17 mouse cellular contexts compared by ENCODE assay signal in the genomic region with DNA sequence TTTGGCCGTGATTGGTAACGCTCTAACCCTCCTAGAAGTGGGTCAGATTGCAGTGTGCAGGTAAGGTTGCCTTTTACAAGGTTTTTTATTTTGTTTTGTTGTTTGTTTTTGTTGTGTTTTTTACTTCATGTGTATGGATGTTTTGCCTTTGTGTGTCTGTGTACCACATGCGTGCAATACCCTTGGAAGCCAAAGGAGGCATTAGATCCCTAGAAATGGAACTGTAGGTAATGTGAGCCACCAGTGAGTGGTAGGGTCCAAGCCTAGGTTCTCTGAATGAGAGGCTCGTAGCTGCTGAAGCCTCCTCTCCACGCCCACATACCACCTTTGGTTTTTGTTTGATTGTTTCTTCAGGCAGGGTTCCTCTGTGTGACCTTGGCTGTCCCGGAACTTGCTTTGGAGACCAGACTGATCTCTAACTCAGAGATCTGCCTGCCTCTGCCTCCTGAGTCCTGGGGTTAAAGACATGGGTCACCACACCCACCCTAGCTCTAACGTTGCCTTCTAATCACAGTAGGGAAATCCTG. TPM values are rescaled to one million over a fixed set of nuclear protein-coding genes. Genes with fewer than 3 reads are reported as not detected.
DNase-seq lines count a peak whose midpoint lies in the region; TF ChIP-seq lines count a peak whose summit lies in the region.
"Had no signal": no experiment of that assay in that cellular context is flagged by ENCODE, and none has a peak within 500 bp of the region (broad histone marks: within the 10 kb centered on the region; RNA-seq: fewer than 3 reads in every experiment).

No protein-coding gene starts in this region.

- H3K27me3 ChIP-seq in liver, adult 2 months (ENCODE audit: control insufficient read depth, insufficient read depth, low read length): no peaks in the 10 kb centered on the region
- H3K27me3 ChIP-seq in thymus, adult 2 months (ENCODE audit: control insufficient read depth, insufficient read depth, low read length): no peaks in the 10 kb centered on the region
- H3K27me3 ChIP-seq: embryonic facial prominence, embryonic 13.5 days; forebrain, embryonic 12.5 days; limb, embryonic 12.5 days had no signal

- H3K9me3 ChIP-seq in ES-E14 (ENCODE audit: control insufficient read depth, insufficient read depth, low read depth, low read length): no peaks in the 10 kb centered on the region
- H3K9me3 ChIP-seq: embryonic facial prominence, embryonic 13.5 days; forebrain, embryonic 12.5 days; heart, embryonic 10.5 days had no signal

- 92% methylated on average over 7 of the region's 7 CpGs for WGBS in liver, adult 2 months
- WGBS in thymus, adult 2 months: 95% methylated on average over 7 of the region's 7 CpGs

- DNase-seq in cerebellum, postnatal 10 days: peak; percentile 7 to 21
- no peak for DNase-seq in cerebellum, postnatal 36 days
- DNase-seq in liver, adult 2 months (ENCODE audit: extremely low read depth, low read depth, low spot score): no peak
- DNase-seq in liver: no peak
- peak; percentile 40 for DNase-seq in ES-E14 (ENCODE audit: low read depth, low spot score)
- DNase-seq in induced T-regulatory cell, adult 2 months (ENCODE audit: low read depth): peak; percentile 12
- no peak for DNase-seq in spleen, adult 12 weeks (ENCODE audit: low spot score)
- no peak for DNase-seq in thymus, adult 2 months
- DNase-seq: adrenal gland, adult 8-10 months; cerebellum, postnatal 25 days; kidney, adult 18-20 months; kidney, postnatal 4 days; thymus, adult 18-20 months had no signal

- peaks cover 34% of the 10 kb centered on the region for H3K36me3 ChIP-seq in liver, adult 2 months (ENCODE audit: control insufficient read depth, insufficient read depth, low read length)
- peaks cover 35% of the 10 kb centered on the region for H3K36me3 ChIP-seq in ES-E14 (ENCODE audit: control insufficient read depth, insufficient read depth, low read length, poor library complexity, severe bottlenecking)
- no peaks in the 10 kb centered on the region for H3K36me3 ChIP-seq in thymus, adult 2 months (ENCODE audit: control insufficient read depth, insufficient read depth, low read length)

- no peak overlapping the region for H3K27ac ChIP-seq in liver, adult 2 months (replicated peaks; ENCODE audit: insufficient read depth, low read depth, low read length)
- H3K27ac ChIP-seq in ES-E14 (ENCODE audit: insufficient read depth, low read depth, low read length, poor library complexity, severe bottlenecking): no peak overlapping the region
- H3K27ac ChIP-seq in thymus, adult 2 months (ENCODE audit: control insufficient read depth, insufficient read depth, low read length): no peak overlapping the region
- H3K27ac ChIP-seq: embryonic facial prominence, embryonic 13.5 days; forebrain, embryonic 12.5 days; heart, embryonic 10.5 days; limb, embryonic 12.5 days had no signal

- H3K4me1 ChIP-seq in liver, adult 2 months (ENCODE audit: control insufficient read depth, insufficient read depth, low read length): no peaks in the 10 kb centered on the region
- no peaks in the 10 kb centered on the region for H3K4me1 ChIP-seq in ES-E14 (ENCODE audit: control insufficient read depth in 2 of 2, insufficient read depth in 2 of 2, low read length in 2 of 2, poor library complexity in 1 of 2)
- peaks cover 6% of the 10 kb centered on the region for H3K4me1 ChIP-seq in thymus, adult 2 months (replicated peaks; ENCODE audit: control insufficient read depth, insufficient read depth, low read length)
- H3K4me1 ChIP-seq: embryonic facial prominence, embryonic 13.5 days; forebrain, embryonic 12.5 days; heart, embryonic 10.5 days; limb, embryonic 12.5 days had no signal

- H3K9ac ChIP-seq in liver, adult 2 months (ENCODE audit: low read depth, low read length): no peak overlapping the region
- no peak overlapping the region for H3K9ac ChIP-seq in ES-E14 (ENCODE audit: insufficient read depth, low read depth, low read length, poor library complexity, severe bottlenecking)
- H3K9ac ChIP-seq: embryonic facial prominence, embryonic 13.5 days; forebrain, embryonic 12.5 days; limb, embryonic 12.5 days had no signal

- no peaks in the 10 kb centered on the region for H3K79me2 ChIP-seq in liver, adult 2 months (ENCODE audit: control insufficient read depth, insufficient read depth, low read length)

- in situ Hi-C loops in ES-E14 (cut with MboI; ENCODE audit: low sequenced_read_pairs in 2 of 2, unreplicated experiment in 2 of 2): no loop called here

- 0 out of 2 replicates have a peak, but pooled peaks have one; percentile 10 for TF ChIP-seq CTCF in liver, adult 2 months (IDR thresholded peaks at IDR 0.05; ENCODE audit: low read depth, low read length)
- no peak for TF ChIP-seq CTCF in thymus, adult 2 months (IDR thresholded peaks at IDR 0.05; ENCODE audit: borderline replicate concordance, control insufficient read depth, extremely low read depth, insufficient read depth, low read length, poor library complexity)

- H3K4me3 ChIP-seq in liver, adult 2 months (ENCODE audit: insufficient read depth, low read depth, low read length): no peak overlapping the region
- no peak overlapping the region for H3K4me3 ChIP-seq in ES-E14 (ENCODE audit: insufficient read depth in 1 of 2, low read depth in 1 of 2, low read length in 2 of 2, poor library complexity in 1 of 2, severe bottlenecking in 1 of 2)
- no peak overlapping the region for H3K4me3 ChIP-seq in thymus, adult 2 months (ENCODE audit: control insufficient read depth, insufficient read depth, low read length)
- H3K4me3 ChIP-seq: embryonic facial prominence, embryonic 13.5 days; forebrain, embryonic 12.5 days; heart, embryonic 10.5 days; limb, embryonic 12.5 days had no signal

- TF ChIP-seq POLR2A in liver, adult 2 months (IDR thresholded peaks at IDR 0.05; ENCODE audit: extremely low read depth, insufficient read depth, low read length): no peak
- TF ChIP-seq POLR2A in thymus, adult 2 months (IDR thresholded peaks at IDR 0.05; ENCODE audit: control insufficient read depth, extremely low read depth, insufficient read depth, low read length, poor library complexity): no peak

TF ChIP-seq in ES-E14, 5 proteins besides CTCF, POLR2A, EP300 and RAD21:
- TF ChIP-seq ZC3H11A (IDR thresholded peaks at IDR 0.05; ENCODE audit: borderline replicate concordance, low read depth, low read length) (no peak), HCFC1 (IDR thresholded peaks at IDR 0.05; ENCODE audit: borderline replicate concordance, insufficient read depth, low read length) (no peak), CHD2 (IDR thresholded peaks at IDR 0.05; ENCODE audit: low read depth, low read length) (no peak), MAFK (IDR thresholded peaks at IDR 0.05; ENCODE audit: insufficient read depth, low read depth, low read length) (no peak), ZNF384 (IDR thresholded peaks at IDR 0.05; ENCODE audit: low read depth, low read length) (no peak)

RNA-seq across cellular contexts. Expression of a gene that starts 29.7 kb away (rescaled TPM):
- total RNA-seq in liver, adult 2 months (2014; rRNA removed): 28.5 and 46.9 TPM in 2 replicates
- polyA plus RNA-seq in liver, adult 2 months (2012; rRNA removed): 5.8 and 5.9 TPM in 2 replicates
- total RNA-seq in ES-E14 (2012; rRNA removed): 18.0 and 24.2 TPM in 2 replicates
- polyA plus RNA-seq in thymus, adult 2 months (2012; rRNA removed): 11.6 and 12.4 TPM in 2 replicates

Comparison
In these comparisons a context has a peak if more than half of its experiments do, and no peak if none do; other contexts are left out.
1. DNase-seq: peak in cerebellum, postnatal 10 days (2 of 2), ES-E14 (single experiment) and induced T-regulatory cell, adult 2 months (single experiment); none in cerebellum, postnatal 36 days (0 of 2), liver, adult 2 months (single experiment), liver (single experiment), spleen, adult 12 weeks (single experiment) and thymus, adult 2 months (single experiment).